Mouse (Mus musculus) kidney, adult 18-20 months (tissue): ENCODE measurements at regions not wholly inside any gene's neighbourhood (a gene's known extent, or its start where the extent isn't known, plus 50 kb on each side); places are given as distances from the start of the nearest gene placed in this dataset.

Experiments used
- DNase-seq: peaks from one replicate; pipeline ENCODE4 v3.0.0; 2021

- no peak for DNase-seq
Observed at GRCm38 (mm10) chr10:60936659-60937516, 105.5 kb upstream of the Unc5b start.

GRCm38 (mm10) chr10:60934297-60935286, 103.2 kb upstream of the Unc5b start:
- peak; percentile 19 for DNase-seq

- no peak for DNase-seq
Observed at GRCm38 (mm10) chr10:60933891-60934290, 102.5 kb upstream of the Unc5b start.

- no peak for DNase-seq
Observed at GRCm38 (mm10) chr10:60932855-60933254, 101.5 kb upstream of the Unc5b start.

GRCm38 (mm10) chr10:60931891-60932378, 100.6 kb upstream of the Unc5b start:
- DNase-seq: no peak

- no peak for DNase-seq
Observed at GRCm38 (mm10) chr10:60928646-60929045, 97.3 kb upstream of the Unc5b start.

- no peak for DNase-seq
Observed at GRCm38 (mm10) chr10:60928164-60928563, 96.8 kb upstream of the Unc5b start.

- DNase-seq: no peak
Observed at GRCm38 (mm10) chr10:60926632-60927031, 95.3 kb upstream of the Unc5b start.

- no peak for DNase-seq
Observed at GRCm38 (mm10) chr10:60925644-60926043, 94.3 kb upstream of the Unc5b start.

GRCm38 (mm10) chr10:60925198-60925597, 93.8 kb upstream of the Unc5b start:
- no peak for DNase-seq

GRCm38 (mm10) chr10:60923806-60924205, 92.4 kb upstream of the Unc5b start:
- no peak for DNase-seq

GRCm38 (mm10) chr10:60920621-60921020, 89.2 kb upstream of the Unc5b start:
- DNase-seq: no peak

- DNase-seq: no peak
Observed at GRCm38 (mm10) chr10:60918020-60918419, 86.6 kb upstream of the Unc5b start.

- DNase-seq: no peak
Observed at GRCm38 (mm10) chr10:60914391-60914790, 83.0 kb upstream of the Unc5b start.

GRCm38 (mm10) chr10:60913456-60913900, 82.1 kb upstream of the Unc5b start:
- DNase-seq: no peak

- DNase-seq: no peak
Observed at GRCm38 (mm10) chr10:60904351-60904750, 73.0 kb upstream of the Unc5b start.

- no peak for DNase-seq
Observed at GRCm38 (mm10) chr10:60900992-60901391, 69.6 kb upstream of the Unc5b start.

- DNase-seq: no peak
Observed at GRCm38 (mm10) chr10:60893810-60894147, 62.4 kb upstream of the Unc5b start.

- no peak for DNase-seq
Observed at GRCm38 (mm10) chr10:60893130-60893809, 61.9 kb upstream of the Unc5b start.

GRCm38 (mm10) chr10:60892730-60893129, 61.3 kb upstream of the Unc5b start:
- DNase-seq: peak; percentile 21

- DNase-seq: no peak
Observed at GRCm38 (mm10) chr10:60891476-60892170, 60.2 kb upstream of the Unc5b start.

GRCm38 (mm10) chr10:60889792-60890191, 58.4 kb upstream of the Unc5b start:
- DNase-seq: no peak
